Mouse (Mus musculus): ENCODE measurements around the gene Gga1. TPM values are rescaled to one million over a fixed set of nuclear protein-coding genes. Genes with fewer than 3 reads are reported as not detected.
"Not testable (repeated sequence)": the region's sequence is repeated elsewhere in the genome, so short reads cannot be mapped to it uniquely, and the experiment has no call there.

Gene Gga1
- total RNA-seq, 4 experiments from 2014 or later: 41.8 to 44.9 (median 43.5) TPM

- DNase-seq (ENCODE audit: low spot score in 2 of 2): no peak
Observed at GRCm38 (mm10) chr15:78873803-78874435, 3.1 kb upstream of the Gga1 start.

DNA sequence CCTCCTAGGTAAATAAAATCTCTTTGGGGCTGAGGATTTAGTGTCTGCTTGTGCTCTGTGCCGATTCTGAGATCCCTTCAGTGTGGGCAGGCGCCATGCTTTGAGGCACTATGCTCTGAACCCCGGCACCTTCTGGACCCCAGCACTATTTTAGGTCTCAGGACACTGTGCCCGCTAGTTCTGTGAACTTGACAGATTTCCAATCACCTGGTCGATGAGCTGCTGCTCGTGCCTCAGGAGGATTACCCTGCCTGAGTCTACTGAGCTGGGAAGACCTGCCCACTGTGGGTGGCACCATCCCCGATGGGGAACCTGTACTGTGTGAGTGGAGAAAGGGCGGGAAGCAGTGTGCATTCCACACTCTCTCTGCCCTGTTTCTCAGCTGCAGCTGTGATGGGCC is 2.0 kb upstream of the Gga1 start:
- DNase-seq (ENCODE audit: low spot score in 2 of 2): no peak

DNA sequence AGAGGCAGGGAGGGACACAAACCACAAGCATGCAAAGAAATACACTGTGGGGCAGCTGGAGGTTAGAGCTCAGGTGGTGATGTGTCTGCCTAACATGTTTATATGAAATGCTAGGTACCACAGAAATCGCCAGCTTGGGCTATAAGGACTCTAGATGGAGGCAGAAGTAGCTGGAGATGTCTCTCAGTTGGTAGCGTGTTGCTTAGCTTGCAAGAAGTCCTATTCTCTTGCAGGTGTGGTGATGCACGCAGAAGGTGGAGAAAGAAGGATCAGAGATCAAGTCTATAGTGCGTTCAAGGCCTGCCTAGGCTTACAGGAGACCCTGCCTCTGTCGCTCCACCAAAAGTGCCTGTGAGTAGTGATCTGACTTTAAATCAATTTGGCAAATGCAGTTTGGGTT is 1.5 kb upstream of the Gga1 start:
- DNase-seq (ENCODE audit: low spot score in 2 of 2): no peak

GRCm38 (mm10) chr15:78876258-78876696 is 713 bp upstream of the Gga1 start:
- peak; percentile 57 to 64 for DNase-seq (ENCODE audit: low spot score in 2 of 2)

DNA sequence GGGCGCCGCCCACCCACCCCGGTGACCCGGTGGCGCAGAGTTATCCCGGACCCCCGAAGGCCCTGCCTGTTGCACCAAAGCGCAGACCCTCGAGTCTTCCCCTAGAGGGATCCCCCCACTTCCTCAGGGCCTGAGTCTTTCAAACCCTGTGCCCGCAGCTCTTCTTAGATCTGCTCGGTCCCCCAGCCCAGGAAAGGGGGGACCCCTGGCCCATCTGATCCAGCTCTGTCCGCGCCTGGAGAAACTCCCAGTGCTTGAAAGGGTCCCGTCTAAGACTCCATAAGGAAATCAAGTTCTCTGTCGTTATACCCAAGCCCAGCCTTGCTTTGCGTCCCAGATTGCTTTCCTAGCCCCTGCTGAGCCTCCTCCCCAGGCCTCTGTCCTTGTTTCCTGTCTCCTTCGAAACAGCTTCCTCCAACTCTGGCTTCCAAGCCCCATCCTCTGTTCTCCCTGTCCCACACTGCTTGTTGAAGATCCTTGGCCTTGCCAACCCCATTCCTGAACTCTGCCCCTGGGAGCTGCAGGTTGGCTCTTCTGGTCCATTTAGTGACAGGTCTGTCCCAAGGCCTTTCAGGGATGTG is 910 bp downstream of the Gga1 start:
- DNase-seq (ENCODE audit: low spot score in 2 of 2): no peak

DNA sequence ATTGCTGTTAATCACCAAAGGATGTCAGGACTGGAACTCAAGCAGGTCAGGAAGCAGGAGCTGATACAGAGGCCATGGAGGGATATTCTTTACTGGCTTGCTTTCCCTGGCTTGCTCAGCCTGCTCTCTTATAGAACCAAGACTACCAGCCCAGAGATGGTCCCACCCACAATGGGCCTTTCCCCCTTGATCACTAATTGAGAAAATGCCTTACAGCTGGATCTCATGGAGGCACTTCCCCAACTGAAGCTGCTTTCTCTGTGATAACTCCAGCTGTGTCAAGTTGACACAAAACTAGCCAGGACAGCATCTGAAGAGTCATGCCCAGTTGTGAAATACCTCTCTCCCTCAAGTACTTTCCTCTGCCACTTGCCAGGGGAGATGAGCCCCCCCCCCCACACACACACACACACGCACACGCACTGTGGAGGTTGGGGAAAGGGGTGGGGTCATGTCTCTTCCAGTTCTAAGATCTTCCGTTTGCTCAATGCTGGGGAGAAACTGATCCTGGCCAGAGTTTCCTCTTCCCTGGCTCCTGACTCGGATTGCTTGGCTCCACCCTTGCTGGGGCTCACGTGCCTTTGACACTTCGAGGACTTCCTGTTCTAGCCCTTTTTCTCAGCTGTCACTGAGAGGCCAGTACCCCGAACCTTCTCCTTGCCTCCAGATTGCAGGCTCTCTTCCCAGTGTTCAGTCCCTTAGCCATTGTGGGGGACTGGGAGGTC is 2.0 kb downstream of the Gga1 start:
- not testable (repeated sequence) for DNase-seq (ENCODE audit: low spot score in 2 of 2)

DNA sequence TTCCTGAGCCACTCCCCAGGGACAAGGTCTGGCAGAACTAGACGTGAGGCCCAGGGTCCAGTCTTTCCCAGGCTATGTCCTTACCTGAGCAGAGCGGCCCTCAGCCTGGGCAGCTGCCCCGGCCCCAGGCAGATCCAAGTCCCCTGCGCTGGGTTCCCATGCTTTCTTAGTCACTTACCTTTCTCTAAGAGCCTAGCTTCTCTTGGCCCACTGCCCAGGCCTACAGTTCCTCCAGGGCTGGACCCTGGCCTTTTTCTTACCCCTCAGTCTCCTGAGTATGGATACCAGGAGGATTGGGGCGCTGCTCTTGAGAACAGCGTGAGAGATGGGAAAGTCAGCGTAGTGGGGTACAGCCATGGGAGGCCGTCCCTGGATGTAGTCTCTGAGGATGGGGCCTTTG is 3.4 kb downstream of the Gga1 start:
- no peak for DNase-seq (ENCODE audit: low spot score in 2 of 2)

DNA sequence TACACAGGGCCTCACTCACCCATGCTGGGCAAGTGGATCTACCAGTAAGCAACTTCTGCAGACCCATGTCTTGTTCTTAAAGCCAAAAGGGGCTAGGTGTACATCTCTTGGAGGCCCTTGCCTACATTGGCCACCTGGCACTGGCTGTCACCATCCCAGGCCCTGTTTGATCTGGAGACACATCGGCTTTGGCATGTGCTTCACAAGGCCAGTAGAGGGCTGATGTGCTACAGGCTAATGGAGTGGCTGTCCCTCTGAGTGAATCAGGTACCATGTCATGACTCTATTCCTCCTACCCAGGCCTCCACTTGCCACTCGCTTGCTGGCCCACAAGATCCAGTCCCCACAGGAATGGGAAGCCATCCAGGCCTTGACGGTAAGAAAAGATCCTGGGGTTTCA is 4.8 kb downstream of the Gga1 start:
- no peak for DNase-seq (ENCODE audit: low spot score in 2 of 2)

- DNase-seq (ENCODE audit: low spot score in 2 of 2): no peak
Observed at GRCm38 (mm10) chr15:78889401-78889853, 12.4 kb downstream of the Gga1 start.

DNA sequence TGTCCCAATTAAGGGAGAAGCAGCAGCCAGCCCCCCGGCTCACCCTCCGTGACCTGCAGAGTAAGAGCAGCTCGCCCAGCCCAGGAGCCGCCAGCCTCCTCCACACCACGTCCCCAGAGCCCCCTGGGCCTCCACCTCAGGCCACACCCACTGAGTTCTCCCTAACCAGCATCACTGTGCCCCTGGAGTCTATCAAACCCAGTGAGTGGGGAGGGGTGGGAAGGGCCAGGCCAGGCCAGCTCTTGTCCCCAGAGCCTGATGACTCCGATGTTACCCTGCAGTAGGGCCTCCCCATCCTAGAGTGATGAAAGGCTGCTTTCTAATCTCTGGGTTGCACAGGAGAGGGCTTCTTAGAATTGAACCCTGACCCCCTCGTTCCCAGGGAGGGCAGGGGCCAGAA is 15.4 kb downstream of the Gga1 start:
- DNase-seq (ENCODE audit: low spot score in 2 of 2): no peak

DNA sequence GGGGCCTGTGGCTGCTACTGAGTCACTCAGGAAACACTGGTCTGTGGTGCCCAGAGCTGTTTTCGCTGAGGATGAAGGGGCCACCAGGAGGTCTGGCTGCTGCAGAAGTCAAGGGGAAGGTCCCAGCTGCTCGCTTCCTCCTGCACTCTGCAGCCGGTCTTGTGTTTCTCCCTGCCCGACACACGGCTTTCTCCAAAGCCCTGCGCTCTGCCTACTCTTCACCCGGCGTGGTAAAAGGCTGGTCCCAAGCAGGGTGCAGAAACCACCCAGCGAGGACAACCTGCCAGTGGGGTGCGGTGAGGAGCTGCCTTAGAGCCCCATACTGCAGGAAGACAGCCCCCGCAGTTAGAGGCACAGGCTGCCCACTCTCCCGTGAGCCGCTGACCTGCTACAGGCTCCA is 17.7 kb downstream of the Gga1 start:
- DNase-seq (ENCODE audit: low spot score in 2 of 2): no peak

DNA sequence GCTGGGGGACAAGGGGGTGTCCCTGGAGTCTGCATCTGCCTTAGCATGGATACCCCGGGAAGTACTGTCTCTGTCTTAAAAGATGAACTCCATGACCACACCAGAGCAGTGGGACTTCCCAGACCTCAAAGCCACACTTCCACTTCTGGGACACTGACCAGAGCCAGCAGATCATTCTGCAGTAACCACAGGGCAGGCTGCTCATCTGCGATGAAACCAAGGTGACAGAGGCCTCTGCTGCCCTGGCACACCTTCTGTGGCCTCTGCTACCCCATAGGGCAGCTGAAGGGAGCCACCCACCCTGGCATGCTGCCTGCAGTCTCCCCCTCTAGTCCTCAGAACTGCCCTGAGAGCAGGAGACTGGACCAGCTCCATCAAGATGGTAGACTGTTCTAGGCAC is 18.8 kb downstream of the Gga1 start:
- DNase-seq (ENCODE audit: low spot score in 2 of 2): no peak

DNA sequence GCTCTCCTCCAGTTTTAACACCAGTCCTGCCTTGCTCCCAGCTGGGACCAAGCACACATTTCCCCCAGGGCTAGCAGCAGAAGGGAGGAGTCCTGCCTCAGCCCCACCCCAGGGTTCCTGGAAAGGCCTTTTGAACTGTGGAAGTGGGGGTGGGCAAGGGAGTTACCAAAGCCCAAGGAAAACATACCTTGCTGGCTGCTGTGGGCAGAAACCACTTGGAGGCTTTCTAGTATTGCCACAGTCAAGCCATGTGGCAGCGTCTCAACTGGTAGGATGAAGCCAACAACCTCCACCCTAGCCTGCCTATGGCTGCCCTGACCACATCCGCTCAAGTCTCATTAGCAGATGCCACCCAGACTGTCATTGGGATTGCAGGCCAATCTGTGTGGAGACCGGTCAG is 19.2 kb downstream of the Gga1 start:
- DNase-seq (ENCODE audit: low spot score in 2 of 2): no peak

GRCm38 (mm10) chr15:78897488-78897887 is 20.5 kb downstream of the Gga1 start:
- no peak for DNase-seq (ENCODE audit: low spot score in 2 of 2)

GRCm38 (mm10) chr15:78898507-78899001 is 21.6 kb downstream of the Gga1 start:
- no peak for DNase-seq (ENCODE audit: low spot score in 2 of 2)

- DNase-seq (ENCODE audit: low spot score in 2 of 2): no peak
Observed at GRCm38 (mm10) chr15:78899409-78899739, 22.4 kb downstream of the Gga1 start, which contains the start of gene Gm49510. Gm49510 (plus strand) TSS chr15:78899667.

DNA sequence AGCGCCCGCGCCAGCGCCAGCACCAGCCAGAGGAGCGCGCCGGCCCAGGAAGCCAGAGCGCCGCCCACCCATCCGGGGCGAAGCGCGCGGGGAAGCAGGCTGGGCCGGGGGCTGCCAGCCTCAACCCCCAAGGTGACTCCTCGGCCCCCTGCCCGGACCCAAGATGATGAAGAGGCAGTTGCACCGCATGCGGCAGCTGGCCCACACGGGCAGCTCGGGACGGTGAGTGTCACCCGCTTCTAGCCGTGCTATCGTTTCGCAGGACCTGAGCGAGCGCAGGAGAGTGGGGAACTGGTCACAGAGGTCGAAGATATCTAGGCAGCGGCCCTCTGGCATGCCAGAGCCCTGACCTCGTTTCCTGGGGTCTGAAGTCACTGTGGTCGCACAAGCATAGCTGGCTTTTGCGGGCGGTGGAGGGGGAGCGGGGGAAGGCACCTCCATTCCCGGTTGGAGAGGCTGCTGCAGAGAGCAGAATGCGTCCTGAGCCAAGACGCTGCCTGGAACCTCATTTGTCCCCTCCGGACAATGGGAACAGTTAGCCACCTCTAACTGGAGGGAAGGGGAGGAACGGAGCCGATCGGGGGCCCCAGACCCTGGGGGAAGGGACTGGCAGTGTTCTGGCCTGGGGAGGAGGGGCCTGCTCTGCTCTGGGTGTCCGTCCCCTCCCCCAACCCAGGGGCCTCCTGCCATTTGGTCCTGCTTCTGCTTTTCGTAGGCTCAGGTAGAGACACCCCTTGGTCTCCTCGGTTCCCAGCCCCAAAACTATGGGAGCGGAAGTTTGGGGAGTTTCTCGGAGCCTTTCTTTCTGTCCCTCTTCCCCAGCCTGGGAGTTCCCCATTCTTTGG is 23.0 kb downstream of the Gga1 start, which contains the start of gene Sh3bp1:
Gene Sh3bp1 (plus strand): TSS at position 29 of the 845 bp plus-strand sequence.
- DNase-seq (ENCODE audit: low spot score in 2 of 2): peak in 1 of 2 experiments; percentile 49

DNA sequence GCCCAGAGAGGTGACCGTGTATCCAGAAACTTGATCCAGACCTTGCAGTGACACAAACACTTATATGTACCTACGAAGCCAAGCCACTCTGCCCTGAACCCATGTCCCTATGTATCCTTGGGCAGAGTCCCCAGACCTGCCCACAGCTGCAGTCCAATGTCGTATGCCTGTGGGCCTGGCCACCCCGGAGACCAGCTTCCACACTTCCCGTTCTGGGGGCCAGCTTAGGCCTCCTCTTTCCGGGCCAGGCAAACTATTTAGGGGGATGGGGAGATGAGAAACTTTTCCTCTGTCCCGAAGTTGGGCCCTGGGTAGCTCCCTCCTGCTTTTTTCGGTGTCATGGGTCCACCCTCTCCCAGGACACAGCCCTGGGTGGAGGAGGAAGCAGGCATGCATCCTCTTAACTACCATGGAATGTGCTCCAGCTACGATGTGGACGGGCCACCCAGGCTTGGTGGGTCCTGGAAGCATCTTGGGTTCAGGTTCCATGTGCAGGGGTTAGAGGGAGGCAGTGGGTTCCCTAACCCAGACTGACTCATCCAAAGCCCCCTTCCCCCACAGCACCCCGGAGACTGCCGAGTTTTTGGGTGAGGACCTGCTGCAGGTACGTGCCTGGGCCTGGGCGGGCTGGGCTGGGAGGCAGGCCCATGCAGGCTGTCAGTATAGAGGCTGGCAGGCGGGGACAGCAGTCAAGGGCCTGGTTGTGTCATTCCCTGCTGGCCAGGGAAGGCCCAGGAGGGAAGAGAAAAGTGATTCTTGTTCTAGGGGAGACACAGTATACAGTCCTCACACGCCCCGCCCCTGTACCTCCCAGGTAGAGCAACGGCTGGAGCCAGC is 23.8 kb downstream of the Gga1 start:
- no peak for DNase-seq (ENCODE audit: low spot score in 2 of 2)

DNA sequence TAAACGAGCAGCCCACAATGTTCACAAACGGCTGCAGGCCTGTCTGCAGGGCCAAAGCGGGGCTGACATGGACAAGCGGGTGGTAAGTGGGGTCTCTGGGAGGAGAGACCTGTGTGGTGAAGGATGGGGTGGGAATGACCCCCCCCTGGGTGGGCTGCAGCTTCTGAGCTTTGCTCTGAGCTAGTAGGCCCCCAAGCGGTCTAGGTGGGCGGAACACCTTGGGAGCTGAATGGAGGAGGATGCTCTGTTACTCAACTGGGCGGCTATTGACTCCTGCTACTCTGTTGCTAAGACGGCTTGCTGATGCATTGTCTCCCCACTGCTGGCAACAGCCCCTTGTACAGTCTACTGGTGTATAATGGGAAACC is 24.4 kb downstream of the Gga1 start:
- no peak for DNase-seq (ENCODE audit: low spot score in 2 of 2)

GRCm38 (mm10) chr15:78903243-78903642 is 26.3 kb downstream of the Gga1 start:
- peak; percentile 50 to 60 for DNase-seq (ENCODE audit: low spot score in 2 of 2)

- no peak for DNase-seq (ENCODE audit: low spot score in 2 of 2)
Observed at GRCm38 (mm10) chr15:78908399-78908798, 31.4 kb downstream of the Gga1 start.
